Mouse (Mus musculus): ENCODE measurements at regions not wholly inside any gene's neighbourhood (a gene's known extent, or its start where the extent isn't known, plus 50 kb on each side); places are given as distances from the start of the nearest gene placed in this dataset.

- TF ChIP-seq CTCF (IDR thresholded peaks at IDR 0.05; ENCODE audit: low read depth, low read length) = no peak
- TF ChIP-seq EP300 (IDR thresholded peaks at IDR 0.05; ENCODE audit: insufficient read depth, low read depth, low read length) = no peak
Measured at GRCm38 (mm10) chr7:133467579-133467978, 134.4 kb downstream of the Tex36 start.
